Mouse (Mus musculus) gastrocnemius, postnatal 10 days (tissue): ENCODE measurements at regions not wholly inside any gene's neighbourhood (a gene's known extent, or its start where the extent isn't known, plus 50 kb on each side); places are given as distances from the start of the nearest gene placed in this dataset.

ENCODE experiments used
- DNase-seq: peaks from one replicate; pipeline ENCODE4 v3.0.0; 2021; ENCODE audit warnings: mixed read lengths
- microRNA-seq, 2 experiments: library from miRNA; unstranded; fragments of <30 nt; microRNA quantifications; one replicate each; pipeline ENCODE4 v1.2.0; 2021

DNA sequence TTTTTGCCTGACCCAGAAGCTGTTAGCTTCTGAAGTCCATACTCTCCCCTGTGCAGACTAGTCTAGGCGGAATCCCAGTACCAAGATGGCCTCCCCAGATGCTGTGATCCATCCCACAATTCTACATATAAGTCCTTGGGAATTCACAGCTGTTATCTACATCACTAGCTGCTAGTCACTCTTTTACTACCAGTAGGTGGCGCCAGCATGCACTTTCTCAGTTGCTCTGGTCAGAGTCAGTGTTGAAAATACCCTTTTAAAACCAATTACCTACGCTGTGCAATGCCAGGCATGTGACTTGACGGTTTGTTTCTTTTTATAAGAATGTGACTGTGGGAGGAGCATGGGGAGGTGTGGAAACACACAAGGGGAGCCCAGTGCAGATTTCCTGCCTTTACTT, 348.3 kb downstream of the Xylt1 start:
- no peak for DNase-seq

Small RNAs in the stretch of these regions (microRNA-seq; reads per million reads assigned to microRNA genes)
- 0 reads per million in 2 experiments for gene Gm24063
